Mouse (Mus musculus): ENCODE data around the gene Myh9.
A peak's percentile ranks its signal among the peaks of the same experiment; 100 is the strongest.

Gene Myh9

GRCm38 (mm10) chr15:77828242-77828641, 13.7 kb downstream of the Myh9 start:
- no peak for DNase-seq (ENCODE audit: low spot score)

GRCm38 (mm10) chr15:77827794-77828193, 14.2 kb downstream of the Myh9 start:
- DNase-seq (ENCODE audit: low spot score): no peak

DNA sequence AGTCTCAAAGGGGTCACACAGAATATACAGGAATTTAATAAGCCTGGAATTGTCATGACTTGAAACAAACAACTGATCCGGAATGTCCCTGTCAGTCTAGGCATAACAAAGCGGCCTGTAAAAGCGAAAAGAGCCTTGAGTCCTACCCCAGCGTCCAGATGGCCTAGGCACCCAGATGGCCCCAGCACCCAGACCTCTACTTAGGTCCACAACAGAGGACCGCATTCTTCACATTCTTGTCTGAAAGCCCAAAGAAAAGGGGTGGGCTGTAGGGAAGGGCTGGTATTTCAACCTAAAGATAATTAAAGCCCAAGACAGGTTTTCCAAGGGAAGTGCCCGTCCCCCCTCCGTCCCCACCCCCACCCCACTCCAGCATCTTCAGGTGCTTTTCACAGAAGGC, 14.6 kb downstream of the Myh9 start:
- DNase-seq (ENCODE audit: low spot score): no peak

DNA sequence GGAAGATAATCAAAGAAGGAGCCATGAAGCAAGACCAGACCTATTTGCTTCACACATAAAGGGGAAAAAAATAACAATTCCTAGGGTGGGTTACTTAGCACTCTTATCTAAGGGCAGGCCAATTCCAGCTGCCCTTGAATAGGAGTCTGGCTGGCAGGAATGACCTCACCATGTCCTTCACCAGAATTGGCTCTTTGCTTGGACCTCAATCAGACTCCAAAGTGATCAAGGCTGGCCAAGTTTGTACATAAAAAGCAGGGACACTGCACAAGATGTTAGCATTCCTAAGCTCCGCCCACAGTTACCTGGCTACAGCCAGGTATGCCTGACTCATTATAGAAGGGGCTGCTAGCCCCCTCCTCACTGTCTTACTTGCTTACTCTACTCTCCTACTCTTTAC, 16.6 kb downstream of the Myh9 start:
- DNase-seq (ENCODE audit: low spot score): no peak

- DNase-seq (ENCODE audit: low spot score): no peak
Measured at GRCm38 (mm10) chr15:77824321-77824720, 17.7 kb downstream of the Myh9 start.

GRCm38 (mm10) chr15:77823634-77824033, 18.3 kb downstream of the Myh9 start:
- no peak for DNase-seq (ENCODE audit: low spot score)

GRCm38 (mm10) chr15:77823196-77823595, 18.8 kb downstream of the Myh9 start:
- no peak for DNase-seq (ENCODE audit: low spot score)

DNA sequence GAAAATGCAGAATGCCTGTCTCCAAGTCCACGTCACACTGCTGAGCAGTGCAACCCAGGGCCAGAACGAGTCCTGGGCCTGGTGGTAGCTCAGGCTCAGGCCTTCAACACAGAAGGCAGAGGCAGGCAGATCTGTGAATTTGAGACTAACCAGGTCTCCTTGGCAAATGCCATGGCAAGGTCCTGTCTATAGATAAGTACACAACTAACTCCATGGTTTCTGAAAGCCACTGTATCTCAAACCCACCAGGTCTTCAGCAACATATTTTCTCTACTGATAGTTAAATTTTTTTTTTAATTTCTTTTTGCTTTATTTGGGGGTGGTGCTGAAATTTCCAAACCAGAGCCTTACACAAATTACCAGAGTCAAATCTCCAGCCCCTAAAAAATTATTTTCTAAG, 19.3 kb downstream of the Myh9 start:
- DNase-seq (ENCODE audit: low spot score): no peak

- DNase-seq (ENCODE audit: low spot score): no peak
Measured at GRCm38 (mm10) chr15:77822057-77822466, 19.9 kb downstream of the Myh9 start.

- no peak for DNase-seq (ENCODE audit: low spot score)
Measured at GRCm38 (mm10) chr15:77821424-77821823, 20.6 kb downstream of the Myh9 start.

- DNase-seq (ENCODE audit: low spot score): no peak
Measured at GRCm38 (mm10) chr15:77820480-77821163, 21.4 kb downstream of the Myh9 start.

DNA sequence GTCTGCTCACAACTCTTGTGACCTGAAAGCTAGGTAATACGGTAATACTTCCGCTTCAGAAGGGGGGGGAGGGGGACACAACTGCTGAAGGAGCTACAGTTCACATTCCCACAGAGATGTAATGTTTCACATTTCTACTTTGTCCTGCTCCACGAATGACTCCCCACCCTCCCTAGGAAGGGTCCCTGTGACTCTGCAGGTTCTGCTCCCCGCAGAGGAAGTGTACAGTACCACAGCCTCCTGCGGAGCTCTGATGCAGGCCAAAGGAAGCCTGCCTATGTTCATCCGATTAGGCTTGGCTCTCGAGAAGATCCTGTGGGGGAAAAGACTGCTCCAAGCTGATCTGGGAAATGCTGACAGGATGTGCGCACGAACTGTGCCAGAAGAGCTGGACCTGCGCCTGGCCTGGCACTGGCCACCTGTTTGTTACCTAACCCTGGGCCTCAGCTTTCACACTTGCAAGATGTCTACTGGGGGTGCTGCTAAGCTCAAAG, 22.0 kb downstream of the Myh9 start:
- peak; percentile 63 for DNase-seq (ENCODE audit: low spot score)

DNA sequence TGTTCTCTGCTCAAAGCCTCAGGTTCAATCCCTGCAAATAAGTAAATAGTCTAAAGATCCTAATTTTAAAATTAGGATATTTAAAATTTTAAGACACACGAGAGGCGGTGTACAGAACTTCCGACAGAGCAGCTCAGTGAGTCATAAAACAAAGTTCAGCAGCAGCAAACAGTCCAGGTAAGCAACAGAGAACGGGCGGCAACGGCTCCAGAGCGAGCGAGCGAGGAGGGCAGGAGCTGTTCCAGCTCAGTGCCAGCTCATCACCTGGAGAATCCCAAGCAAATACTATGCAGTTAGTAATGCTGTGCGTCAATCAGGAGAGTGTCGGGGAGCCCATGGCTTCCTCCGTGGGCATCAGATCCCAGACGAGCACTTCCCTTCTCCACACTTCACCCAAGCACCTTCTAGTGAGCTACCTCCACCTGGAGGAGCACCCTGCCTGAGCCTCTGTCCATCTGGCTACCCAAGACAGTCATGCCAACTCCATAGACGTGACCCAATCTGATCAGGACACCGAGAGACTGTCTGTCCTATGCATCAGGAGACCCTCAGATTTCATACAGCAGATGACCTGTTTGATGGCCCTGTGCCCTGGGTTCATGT, 23.3 kb downstream of the Myh9 start:
- no peak for DNase-seq (ENCODE audit: low spot score)

DNA sequence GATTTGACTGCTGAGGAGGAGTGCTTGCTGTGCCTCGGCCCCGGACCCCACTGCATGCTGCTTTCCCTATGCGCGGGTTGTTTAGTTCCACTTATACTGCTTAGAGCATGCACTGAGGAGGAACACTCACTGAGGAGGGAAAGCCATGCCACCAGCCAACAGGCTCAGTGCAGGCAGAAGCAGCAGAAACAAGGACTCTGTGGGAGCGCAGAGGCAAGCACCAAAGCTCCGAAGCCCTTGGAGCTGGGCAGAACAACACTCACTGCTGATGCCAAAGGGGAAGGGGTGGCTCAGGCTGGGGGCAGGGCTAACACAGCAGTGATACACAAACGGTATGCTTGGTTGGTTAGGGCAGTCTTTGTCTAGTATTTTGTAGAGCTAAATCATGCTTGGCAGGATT, 24.6 kb downstream of the Myh9 start:
- DNase-seq (ENCODE audit: low spot score): no peak

DNA sequence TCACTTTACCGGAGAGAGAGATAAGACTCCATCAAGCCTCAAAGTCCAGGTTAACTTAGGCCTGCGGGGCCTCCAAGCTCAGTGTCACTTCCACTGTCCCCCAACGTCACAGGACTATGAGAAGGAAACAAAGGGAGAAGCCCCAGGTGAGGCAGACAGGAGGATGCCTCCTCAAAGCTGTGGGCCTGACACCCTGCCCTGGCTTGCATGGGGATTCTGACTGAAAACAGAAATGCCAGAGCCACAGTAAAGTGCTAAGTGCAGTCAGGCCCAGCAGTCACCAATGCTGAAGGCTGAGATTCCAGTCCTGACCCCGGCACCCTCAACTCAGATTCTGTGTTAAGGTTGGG, 25.4 kb downstream of the Myh9 start:
- no peak for DNase-seq (ENCODE audit: low spot score)

GRCm38 (mm10) chr15:77815867-77816600, 25.9 kb downstream of the Myh9 start:
- no peak for DNase-seq (ENCODE audit: low spot score)

GRCm38 (mm10) chr15:77813639-77814375, 28.2 kb downstream of the Myh9 start:
- DNase-seq (ENCODE audit: low spot score): no peak

DNA sequence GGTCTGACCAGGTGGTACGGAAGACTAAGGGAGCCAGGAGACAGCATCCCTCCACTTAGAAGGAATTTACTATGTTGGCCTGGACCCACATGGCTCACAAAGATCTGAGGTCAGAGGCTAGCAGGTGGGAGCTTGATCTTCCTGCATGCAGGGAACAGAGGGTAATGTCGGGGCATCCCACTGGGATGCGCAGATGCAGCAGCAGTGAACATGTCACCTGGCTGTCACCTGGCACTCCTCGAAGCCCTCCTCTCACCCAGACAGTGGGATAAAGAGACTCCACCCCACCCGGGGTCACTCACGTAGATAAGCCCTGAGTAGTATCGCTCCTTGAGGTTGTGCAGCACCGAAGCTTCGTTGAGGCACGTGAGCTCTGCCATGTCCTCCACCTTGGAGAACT, 29.4 kb downstream of the Myh9 start:
- no peak for DNase-seq (ENCODE audit: low spot score)

DNA sequence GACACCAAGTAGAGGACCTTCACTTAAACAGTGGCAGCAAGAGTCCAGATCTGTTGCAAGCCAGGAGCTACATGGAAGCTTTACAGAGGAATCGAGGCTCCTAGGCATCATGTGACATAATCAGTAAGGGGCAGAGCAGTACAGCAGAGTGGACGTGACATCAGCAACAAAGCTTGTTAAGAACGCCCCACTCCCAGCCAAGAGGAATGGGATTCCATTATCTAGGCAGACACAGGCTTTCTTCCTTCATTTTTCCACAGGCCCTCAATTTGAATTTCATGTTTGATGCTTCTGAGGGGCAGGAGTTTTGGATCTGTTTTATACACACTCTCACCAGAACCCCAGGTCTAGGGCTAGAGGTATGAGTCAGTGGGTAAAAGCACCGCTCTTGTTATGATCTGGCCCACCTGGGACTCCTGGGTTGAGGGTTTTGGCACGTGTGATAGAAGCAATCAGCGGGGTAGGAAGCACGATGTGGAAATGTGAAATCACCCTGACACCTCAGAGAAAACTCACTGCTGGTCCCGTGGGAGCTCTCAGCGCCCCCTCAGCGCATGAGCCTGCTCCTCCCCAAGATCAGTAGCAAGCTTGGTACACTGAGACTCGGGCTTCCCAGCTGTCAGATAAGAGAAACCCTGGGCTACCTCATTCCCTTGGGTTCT, 30.7 kb downstream of the Myh9 start:
- no peak for DNase-seq (ENCODE audit: low spot score)

- DNase-seq (ENCODE audit: low spot score): no peak
Measured at GRCm38 (mm10) chr15:77810416-77811098, 31.4 kb downstream of the Myh9 start.

- no peak for DNase-seq (ENCODE audit: low spot score)
Measured at GRCm38 (mm10) chr15:77809434-77809833, 32.5 kb downstream of the Myh9 start.

DNA sequence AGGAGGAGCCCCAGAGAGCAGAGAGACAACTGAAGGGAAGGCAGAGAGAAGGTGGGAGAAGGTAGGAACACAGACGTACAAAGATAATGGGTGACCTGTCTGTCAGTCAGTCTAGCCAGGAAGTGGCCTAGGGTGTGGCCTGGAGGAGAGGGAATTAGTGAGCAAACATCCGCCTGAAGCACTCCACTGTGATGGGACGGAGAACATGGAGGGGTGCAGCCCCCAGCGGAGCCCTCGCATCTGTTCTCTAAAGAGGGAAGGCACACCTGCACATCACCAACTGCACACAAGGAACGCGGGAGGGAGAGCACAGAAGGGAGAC, 34.8 kb downstream of the Myh9 start:
- no peak for DNase-seq (ENCODE audit: low spot score)
